Mouse (Mus musculus): ENCODE measurements around the gene Serac1.

The Serac1 gene

DNA sequence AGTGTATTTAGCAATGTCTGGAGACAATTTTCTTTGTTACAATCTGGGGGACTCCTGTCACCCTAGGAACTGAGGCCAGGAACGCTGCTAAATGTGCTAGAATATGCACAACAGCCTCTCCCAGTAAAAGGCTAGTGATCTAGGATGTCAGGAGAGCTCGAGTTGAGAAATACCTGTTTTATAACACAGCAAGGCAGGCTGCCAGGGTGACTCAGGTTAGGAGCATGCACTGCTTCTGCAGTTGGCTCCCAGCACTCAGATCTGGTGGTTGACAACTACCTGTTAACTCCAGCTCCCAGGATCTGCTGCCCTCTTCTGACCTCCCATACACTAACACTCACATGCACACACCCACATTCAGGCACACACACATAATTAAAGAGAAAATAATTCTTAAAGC is 13.5 kb downstream of the Serac1 start:
- DNase-seq (ENCODE audit: low spot score), result no peak

DNA sequence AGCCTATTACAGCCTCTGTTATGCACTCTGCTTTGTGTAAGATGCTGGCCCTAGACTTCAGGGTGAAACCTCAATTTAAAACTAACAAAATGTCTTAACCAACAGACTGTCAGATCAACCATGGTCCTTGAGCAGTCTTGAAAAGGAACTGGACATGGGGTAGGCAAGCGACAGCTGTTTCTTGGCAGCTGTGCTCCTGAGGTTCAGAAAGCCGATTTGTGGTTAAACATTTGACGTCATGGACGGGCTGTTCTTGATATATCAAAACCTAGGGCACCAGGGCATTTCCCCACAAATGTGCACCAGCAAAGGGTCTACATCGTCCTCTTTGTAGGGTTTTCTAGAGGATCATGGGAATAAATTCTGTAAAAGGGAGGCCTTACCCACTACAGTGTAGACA is 16.0 kb downstream of the Serac1 start:
- no peak for DNase-seq (ENCODE audit: low spot score)

- DNase-seq (ENCODE audit: low spot score), result no peak
Measured at GRCm38 (mm10) chr17:6062793-6063192, 16.7 kb downstream of the Serac1 start.

DNA sequence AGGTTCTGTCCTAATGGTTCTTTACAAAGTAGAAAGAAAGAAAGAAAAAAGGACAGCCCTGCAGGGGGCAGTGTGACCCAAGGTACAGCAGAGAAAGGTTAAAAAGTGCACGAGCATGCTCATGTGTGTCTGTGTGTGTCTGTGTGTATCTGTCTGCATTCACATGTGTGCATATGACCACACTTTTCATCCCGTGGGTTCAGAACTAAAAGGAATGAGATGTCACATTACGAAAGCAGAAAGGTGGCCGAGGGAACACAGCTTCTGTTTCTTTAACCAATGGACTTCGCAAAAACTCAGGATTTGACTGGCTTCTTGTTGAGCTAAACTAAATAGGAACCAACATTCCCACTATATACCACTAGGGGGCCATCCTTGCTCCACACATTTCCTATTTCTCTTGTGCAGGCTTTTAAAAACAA is 24.6 kb downstream of the Serac1 start:
- DNase-seq (ENCODE audit: low spot score), result peak; percentile 82

DNA sequence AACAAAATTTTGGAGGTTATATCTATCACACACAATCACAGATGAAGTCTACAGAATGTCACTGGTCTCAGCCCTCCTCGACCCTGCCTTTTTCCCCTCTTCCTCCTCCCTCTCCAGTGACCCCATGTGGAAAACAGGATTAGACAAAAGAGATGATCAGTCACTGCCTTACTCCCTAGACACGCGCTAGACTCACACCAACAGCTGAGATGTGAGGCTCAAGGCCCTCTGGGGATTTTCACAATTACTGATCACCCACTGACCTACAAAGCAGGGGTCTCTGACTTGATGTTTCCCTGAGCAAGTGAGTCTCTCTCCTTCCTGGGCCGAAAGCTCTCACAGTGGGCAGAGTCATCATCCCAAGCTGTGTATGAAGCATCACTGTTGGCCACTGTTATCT is 26.7 kb downstream of the Serac1 start:
- DNase-seq (ENCODE audit: low spot score), result peak; percentile 67

GRCm38 (mm10) chr17:6037507-6037906 is 42.0 kb downstream of the Serac1 start:
- no peak for DNase-seq (ENCODE audit: low spot score)

GRCm38 (mm10) chr17:6036872-6037271 is 42.7 kb downstream of the Serac1 start:
- DNase-seq (ENCODE audit: low spot score), result no peak

GRCm38 (mm10) chr17:6036458-6036857 is 43.1 kb downstream of the Serac1 start:
- no peak for DNase-seq (ENCODE audit: low spot score)

DNA sequence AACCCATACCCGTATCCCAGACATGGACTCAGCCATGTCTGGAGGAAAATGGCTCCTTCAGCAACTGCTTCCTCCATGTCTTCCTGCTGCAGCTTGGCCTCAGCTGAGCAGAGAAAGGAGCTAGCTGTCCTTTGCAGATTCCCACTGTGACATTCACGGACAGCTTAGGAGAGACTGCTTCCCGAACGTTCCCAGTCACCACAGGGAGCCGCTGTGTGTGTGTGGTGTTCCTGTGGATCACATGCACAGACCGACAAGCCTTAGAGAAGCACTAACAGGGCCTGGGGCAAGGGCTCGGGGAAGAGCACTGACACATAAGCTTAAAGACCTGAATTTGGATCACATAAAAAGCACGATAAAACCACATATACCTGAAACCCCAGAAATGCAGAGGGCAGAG is 43.9 kb downstream of the Serac1 start:
- no peak for DNase-seq (ENCODE audit: low spot score)

DNA sequence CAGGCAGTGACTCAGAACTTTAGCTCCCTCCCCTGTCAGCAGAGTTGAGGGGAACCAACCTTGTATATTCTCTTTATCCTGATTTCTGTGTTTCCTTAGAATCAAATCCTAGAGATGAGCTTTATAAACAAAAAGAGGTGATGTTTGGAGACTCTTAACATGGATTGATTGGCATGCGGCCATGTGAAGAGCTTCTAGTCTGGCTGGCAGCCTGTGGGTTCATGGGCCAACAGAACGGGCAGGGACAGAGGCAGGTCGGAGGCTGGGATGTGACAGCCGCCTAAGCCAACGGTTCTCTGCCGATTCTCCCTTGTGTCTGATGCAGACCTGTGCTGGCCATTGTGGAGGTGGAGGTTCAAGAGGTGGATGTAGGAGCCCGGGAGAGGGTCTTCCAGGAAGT is 53.7 kb downstream of the Serac1 start:
- DNase-seq (ENCODE audit: low spot score), result no peak

DNA sequence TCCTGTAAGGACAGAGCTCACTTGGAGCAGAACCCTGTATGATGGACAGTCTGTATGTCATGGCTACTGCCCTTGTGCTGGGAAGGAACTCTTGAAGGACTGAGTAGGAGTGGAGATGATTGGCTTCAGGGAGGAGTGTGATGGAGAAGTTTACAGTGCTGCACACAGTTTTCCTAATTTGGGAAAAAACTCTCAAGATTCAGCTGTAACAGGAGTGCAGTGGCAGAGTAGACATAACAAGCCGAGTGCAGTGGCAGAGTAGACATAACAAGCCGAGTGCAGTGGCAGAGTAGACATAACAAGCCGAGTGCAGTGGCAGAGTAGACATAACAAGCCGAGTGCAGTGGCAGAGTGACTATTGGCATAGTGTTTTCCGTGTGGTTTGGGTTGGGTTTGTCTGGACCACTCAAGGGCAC is 58.2 kb downstream of the Serac1 start:
- DNase-seq (ENCODE audit: low spot score), result peak; percentile 29

DNA sequence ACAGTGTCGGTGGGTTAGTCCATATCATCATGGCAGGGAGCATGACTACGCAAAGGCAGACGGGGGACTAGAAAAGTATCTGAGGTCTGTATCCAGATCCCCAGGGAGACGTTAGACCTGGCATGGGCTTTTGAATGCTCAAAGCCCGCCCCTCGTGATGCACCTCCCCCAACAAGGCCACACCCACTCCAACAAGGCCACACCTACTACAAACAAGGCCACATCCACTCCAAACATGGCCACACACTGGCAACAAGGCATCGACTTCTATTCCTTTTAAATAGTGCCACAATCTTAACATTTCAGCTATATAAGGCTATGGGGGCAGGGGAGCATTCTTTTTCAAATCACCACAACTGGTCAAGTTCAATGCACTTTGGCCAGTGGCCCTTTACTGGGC is 58.9 kb downstream of the Serac1 start:
- DNase-seq (ENCODE audit: low spot score), result no peak

DNA sequence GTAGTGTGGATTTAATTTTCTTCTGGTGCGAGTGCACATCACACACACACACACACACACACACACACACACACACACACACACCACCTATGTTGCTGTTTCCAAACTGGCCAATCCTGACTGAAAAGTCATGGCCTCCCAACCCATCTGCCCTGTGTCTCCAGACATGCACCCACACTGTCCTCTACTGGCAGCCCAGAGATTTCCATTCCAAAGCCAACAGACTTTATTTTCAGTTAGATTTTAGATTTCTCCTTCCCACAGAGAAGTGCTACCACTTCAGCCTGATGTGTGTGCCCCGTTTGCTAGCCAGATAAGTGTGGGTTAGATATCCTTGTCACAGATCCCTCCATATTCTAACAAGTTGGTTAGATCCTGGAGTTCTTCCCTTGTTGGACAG is 59.8 kb downstream of the Serac1 start:
- peak; percentile 55 for DNase-seq (ENCODE audit: low spot score)

- DNase-seq (ENCODE audit: low spot score), result no peak
Measured at GRCm38 (mm10) chr17:6018348-6018747, 61.2 kb downstream of the Serac1 start.

DNA sequence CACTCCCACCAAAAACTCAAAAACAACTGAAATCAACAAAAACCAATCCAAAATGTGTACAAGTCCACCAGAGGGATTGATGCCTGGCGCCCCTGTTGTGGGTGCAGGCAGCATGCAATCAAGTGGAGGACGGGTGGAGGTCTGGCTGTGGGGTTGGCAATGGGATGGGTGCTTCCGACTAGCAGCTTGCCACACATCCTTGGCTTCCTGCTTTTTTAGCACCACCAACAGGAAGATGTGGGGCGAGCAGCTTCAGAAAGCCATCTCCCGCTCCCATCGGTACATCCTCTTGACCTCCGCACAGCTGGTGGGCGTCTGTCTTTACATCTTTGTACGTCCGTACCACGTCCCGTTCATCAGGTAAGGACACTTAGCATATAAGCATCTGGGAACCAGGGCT is 62.3 kb downstream of the Serac1 start:
- no peak for DNase-seq (ENCODE audit: low spot score)

GRCm38 (mm10) chr17:6016213-6016780 is 63.2 kb downstream of the Serac1 start:
- DNase-seq (ENCODE audit: low spot score), result no peak

GRCm38 (mm10) chr17:6014985-6015384 is 64.6 kb downstream of the Serac1 start:
- DNase-seq (ENCODE audit: low spot score), result no peak

GRCm38 (mm10) chr17:6013079-6013478 is 66.5 kb downstream of the Serac1 start:
- DNase-seq (ENCODE audit: low spot score), result no peak

DNA sequence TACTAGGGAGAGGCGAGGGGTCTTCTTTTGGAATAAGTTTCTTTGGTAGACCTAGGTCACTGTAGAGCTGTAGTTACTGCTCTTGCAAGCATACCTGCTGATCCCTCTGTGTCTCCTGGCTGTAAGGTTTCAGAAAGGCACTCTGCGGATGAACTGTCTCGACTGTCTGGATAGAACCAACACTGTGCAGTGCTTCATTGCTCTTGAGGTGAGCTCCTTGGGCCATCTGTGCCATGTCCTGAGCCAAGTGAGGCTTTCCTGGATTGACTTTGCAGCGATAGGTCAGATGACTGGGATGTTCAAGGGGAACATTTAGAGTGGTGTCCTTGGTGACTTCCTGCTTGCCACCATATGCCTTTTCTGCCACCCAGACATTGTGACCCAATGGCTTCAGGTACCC is 69.9 kb downstream of the Serac1 start:
- DNase-seq (ENCODE audit: low spot score), result no peak

DNA sequence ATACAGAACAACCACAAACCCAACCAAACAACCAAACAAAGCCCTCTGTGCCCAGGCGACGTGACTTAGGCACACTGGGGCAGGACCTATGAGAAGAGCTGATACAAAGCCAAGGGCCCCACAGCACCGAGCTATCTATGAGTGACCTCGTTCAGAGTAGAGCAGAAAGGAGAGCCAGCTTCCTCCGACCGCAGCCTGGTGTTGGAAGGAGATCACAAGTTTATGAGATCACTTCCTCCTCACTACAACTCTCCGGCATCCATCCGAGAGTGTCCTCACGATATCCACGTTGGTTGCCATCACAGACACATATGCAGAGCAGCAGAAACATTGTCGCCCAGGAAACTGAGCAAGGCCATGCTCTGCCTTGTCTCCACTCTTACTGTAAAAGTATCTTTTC is 71.0 kb downstream of the Serac1 start:
- no peak for DNase-seq (ENCODE audit: low spot score)

GRCm38 (mm10) chr17:6007902-6008301 is 71.6 kb downstream of the Serac1 start:
- no peak for DNase-seq (ENCODE audit: low spot score)

GRCm38 (mm10) chr17:6007101-6007780 is 72.3 kb downstream of the Serac1 start:
- DNase-seq (ENCODE audit: low spot score), result no peak

- no peak for DNase-seq (ENCODE audit: low spot score)
Measured at GRCm38 (mm10) chr17:6005638-6006471, 73.7 kb downstream of the Serac1 start.
